Mouse (Mus musculus): ENCODE results near the gene Olfr1065.
"Not testable (repeated sequence)": the region's sequence is repeated elsewhere in the genome, so short reads cannot be mapped to it uniquely, and the experiment has no call there.

Olfr1065 gene

DNA sequence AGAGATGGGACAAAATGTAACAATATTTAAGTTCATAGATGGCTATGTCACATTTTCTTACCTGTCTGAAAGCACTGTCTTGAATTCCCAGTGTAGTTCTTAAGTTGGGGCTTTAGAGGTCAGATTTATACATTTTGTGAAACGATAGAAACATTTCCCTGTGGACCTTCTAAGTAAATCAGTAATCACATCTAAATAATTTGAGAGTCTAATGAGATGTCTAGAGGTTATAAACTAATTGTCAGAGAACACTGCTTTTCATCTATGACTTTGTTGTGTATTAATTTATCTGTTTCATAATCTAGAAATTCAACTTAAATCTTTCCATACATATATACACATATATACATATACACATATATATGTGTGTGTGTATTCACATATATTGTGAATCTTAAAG, at the start of gene Olfr1065:
Gene Olfr1065 (minus strand): TSS at position 101 of the 400 bp plus-strand sequence.
- in situ Hi-C loops (cut with MboI; ENCODE audit: unreplicated experiment in 2 of 2), result loop anchor here in 1 of 2 experiments (25.0 kb wide), 1 partner anchor 1338 kb away; no protein-coding TSS in a partner anchor

DNA sequence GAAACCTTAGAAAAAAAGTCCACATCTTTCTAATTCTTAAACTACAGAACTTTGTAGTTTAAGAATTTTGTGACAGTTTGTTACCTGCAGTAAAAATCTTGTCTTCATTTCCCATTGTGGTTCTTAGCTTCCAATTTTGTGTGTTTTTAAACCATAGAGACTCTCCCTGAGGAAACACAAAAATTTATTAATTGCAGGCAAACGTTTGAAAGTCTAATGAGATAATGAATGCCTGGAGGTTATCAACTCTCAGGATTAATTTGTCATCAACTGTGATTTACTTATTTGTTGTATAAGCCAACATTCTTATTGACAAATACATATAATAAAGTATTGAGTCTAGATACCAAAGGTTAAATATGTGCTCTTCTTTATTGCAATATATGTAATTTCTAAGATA, 36.9 kb upstream of the Olfr1065 start, which contains the start of gene Olfr228:
Gene Olfr228 (minus strand): TSS at position 101 of the 400 bp plus-strand sequence.
- in situ Hi-C loops (cut with MboI; ENCODE audit: unreplicated experiment in 2 of 2), result no loop called here

DNA sequence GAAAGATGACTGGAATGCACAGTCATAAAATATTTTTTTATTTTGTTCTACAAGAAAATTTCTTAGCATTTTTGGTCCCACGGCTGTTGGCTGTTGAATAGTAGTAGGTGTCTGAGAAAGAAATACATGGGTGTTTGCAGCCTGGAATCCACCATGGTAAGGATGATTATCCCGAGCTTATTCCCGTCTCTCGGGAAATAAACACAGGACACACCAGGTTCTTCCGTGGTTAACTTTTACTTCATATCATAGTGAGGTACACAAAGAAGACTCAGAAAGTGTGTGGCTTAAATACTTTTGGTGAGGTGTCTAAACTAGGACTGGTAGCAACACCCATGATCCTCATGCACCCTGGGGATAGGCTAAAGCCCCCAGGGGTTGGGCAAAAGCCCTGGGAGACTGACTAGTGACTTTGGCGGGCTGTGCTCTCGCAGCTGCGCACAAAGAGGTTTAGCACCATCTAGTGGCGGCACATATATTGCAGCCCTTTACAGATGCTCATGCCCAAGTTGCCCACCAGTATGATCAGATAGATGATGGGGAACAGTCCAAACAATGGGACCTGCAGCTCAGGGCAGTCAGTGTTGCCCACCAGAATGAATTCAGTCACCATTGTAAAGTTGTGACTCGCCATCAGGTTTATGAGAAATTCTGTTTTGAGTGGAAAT, 14.2 kb upstream of the Olfr1065 start:
- in situ Hi-C loops (cut with MboI; ENCODE audit: unreplicated experiment in 2 of 2), result loop anchor here (5.0 to 25.0 kb wide), 3 partner anchors 732 to 1352 kb away; no protein-coding TSS in a partner anchor

DNA sequence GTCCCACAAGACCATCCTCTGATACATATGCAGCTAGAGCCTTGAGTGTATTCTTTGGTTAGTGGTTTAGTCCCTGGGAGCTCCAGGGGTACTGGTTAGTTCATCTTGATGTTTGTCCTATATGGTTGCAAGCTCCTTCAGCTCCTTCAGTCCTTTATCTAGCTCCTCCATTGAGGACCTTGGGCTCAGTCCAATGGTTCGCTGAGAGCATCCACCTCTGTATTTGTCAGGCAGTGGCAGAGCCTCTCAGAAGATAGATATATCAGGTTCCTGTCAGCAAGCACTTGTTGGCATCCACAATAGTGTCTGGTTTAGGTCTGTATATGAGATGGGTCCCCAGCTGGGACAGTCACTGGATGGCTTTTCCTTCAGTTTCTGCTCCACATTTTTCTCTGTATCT, 10.0 kb upstream of the Olfr1065 start:
- in situ Hi-C loops (cut with MboI; ENCODE audit: unreplicated experiment in 2 of 2), result loop anchor here in 1 of 2 experiments (25.0 kb wide), 1 partner anchor 1348 kb away; no protein-coding TSS in a partner anchor

DNA sequence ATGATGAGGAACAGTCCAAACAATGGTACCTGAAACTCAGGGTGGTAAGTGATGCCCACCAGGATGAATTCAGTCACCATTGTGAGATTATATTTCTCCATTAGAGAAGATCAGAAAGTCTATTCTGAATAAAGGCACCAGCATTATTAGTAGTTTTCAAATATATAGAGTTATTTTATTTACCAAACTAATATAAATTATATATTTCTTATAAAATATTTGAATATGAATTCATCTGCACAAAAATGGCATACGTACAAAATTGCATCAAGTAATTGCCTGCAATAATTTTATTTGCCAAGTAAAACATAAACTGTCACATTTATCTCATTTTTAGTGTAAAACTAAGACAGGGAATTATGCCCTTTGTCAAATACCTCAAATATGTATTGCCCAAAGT, 5.8 kb upstream of the Olfr1065 start, which contains the start of gene Olfr1066:
Gene Olfr1066 (minus strand): TSS at position 101 of the 400 bp plus-strand sequence.
- in situ Hi-C loops (cut with MboI; ENCODE audit: unreplicated experiment in 2 of 2), result loop anchor here in 1 of 2 experiments (25.0 kb wide), 1 partner anchor 1344 kb away; no protein-coding TSS in a partner anchor

DNA sequence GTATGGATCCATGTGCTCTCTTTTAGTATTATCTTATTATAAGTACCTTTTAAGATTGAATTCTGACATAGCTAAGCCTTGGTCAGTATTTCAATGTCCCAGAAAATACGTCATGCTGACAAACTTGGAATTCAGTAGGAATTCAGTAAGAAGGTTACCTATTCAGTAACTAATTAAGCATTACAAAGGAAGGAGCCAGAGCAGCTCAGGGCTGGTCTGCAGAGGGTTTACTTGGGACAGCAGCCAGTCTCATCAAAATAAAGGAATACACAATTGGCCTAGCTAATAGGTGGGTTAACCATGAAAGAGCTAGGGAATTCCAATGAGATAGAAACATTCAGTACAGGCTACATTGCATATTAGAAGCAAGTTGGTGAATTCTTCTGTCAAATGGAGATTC, 8.3 kb downstream of the Olfr1065 start:
- in situ Hi-C loops (cut with MboI; ENCODE audit: unreplicated experiment in 2 of 2), result not testable (repeated sequence)

DNA sequence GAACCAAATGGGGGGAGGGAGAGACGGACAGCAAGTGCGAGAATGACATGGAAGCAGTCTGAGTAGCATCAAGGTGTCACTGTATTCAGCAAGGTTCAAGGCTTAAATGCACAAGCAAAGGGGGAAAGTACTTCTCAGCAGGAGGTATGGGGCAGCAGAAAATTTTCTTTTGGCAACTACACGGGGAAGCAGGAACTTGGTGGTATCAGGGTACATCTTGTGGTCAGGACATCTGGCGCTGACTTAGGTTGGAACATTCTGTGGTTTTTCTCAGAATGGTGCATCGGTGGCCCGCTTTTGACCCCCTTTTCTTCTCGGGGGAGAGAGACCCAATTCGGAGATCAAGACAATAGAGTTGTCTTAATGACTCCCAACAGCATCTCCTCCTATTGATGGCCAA, 21.9 kb downstream of the Olfr1065 start:
- in situ Hi-C loops (cut with MboI; ENCODE audit: unreplicated experiment in 2 of 2), result not testable (repeated sequence)

DNA sequence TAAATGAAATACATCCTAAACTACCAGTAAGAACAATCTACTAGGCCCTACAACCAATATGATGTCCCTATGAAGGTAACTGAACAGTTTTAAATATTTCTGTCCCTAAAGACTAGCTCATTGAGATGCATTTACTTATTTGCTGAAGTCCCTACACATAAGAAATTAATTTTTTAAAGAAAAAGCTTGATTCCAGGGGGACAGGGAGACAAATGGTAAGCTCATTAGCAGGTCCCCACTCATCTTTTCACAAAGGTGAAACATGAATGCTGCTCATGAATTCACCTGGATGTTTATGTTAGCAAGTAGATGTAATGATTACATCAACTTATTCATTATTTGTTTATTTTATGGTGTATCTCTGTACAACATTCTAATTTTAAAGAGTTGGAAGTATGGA, 23.7 kb downstream of the Olfr1065 start, which contains the start of gene Olfr1062:
Gene Olfr1062 (minus strand): TSS at position 101 of the 400 bp plus-strand sequence.
- in situ Hi-C loops (cut with MboI; ENCODE audit: unreplicated experiment in 2 of 2), result not testable (repeated sequence)

DNA sequence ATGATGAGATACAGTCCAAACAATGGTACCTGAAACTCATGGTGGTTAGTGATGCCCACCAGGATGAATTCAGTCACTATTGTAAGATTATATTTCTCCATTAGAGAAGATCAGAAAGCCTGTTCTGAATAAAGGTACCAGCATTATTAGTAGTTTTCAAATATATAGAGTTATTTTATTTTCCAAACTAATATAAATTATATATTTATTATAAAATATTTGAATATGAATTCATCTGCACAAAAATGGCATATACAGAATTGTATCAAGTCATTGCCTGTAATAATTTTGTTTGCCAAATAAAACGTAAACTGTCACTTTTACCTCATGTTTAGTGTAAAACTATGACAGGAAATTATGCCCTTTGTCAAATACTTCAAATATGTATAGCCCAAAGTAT, 36.4 kb downstream of the Olfr1065 start, which contains the start of gene Olfr1061:
Gene Olfr1061 (minus strand): TSS at position 101 of the 400 bp plus-strand sequence.
- in situ Hi-C loops (cut with MboI; ENCODE audit: unreplicated experiment in 2 of 2), result no loop called here

DNA sequence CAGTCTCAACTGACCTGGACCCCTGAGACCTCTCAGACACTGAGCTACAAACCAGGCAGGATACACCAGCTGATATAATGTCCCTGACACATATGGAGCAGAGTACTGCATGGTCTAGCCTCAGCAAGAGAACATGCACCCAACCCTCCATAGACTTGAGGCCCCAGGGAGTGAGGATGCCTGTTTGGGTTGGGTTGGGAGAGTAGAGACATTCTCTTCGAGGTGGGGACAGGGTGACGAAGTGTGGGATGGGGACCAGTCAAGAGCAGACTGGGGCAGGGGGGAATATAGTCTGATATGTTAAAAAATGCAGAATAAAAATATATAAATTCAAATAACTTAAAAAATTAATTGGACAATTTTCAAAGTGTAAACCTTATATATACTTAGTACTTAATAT, 55.3 kb downstream of the Olfr1065 start:
- in situ Hi-C loops (cut with MboI; ENCODE audit: unreplicated experiment in 2 of 2), result no loop called here
